2 mouse cellular contexts compared by ENCODE assay signal in genomic region chr4:98923568-98924070, GRCm38 (mm10).
TF ChIP-seq lines count a peak whose summit lies in the region.

Gene Usp1, plus strand, starts transcription at chr4:98923810.

TF ChIP-seq in CH12.LX, 34 proteins besides CTCF, POLR2A, EP300 and RAD21 (continued from another document):
- TF ChIP-seq UBTF (IDR thresholded peaks at IDR 0.05; ENCODE audit: low read depth, low read length) (no peak), USF1 (IDR thresholded peaks at IDR 0.05; ENCODE audit: low read depth, low read length) (no peak), GABPA (IDR thresholded peaks at IDR 0.05; ENCODE audit: insufficient replicate concordance, low read depth, low read length) (no peak), TCF12 (IDR thresholded peaks at IDR 0.05; ENCODE audit: low read depth, low read length) (peak; percentile 75), KAT2A (IDR thresholded peaks at IDR 0.05; ENCODE audit: insufficient replicate concordance, low read length) (peak; percentile 79; the same call in 1 of the 2 replicates), JUN (IDR thresholded peaks at IDR 0.05; ENCODE audit: insufficient read depth, low read depth, low read length) (no peak), ZNF384 (IDR thresholded peaks at IDR 0.05; ENCODE audit: low read depth, low read length) (peak; percentile 97), TBP (conservative IDR thresholded peaks at IDR 0.05; ENCODE audit: low read depth, low read length) (peak; percentile 60; the same call in 1 of the 2 replicates), NRF1 (IDR thresholded peaks at IDR 0.05; ENCODE audit: low read depth, low read length) (peak; percentile 78), MAX (IDR thresholded peaks at IDR 0.05; ENCODE audit: low read length) (peak; percentile 99), HCFC1 (IDR thresholded peaks at IDR 0.05; ENCODE audit: low read depth, low read length) (peak; percentile 77), MXI1 (IDR thresholded peaks at IDR 0.05; ENCODE audit: low read depth, low read length) (peak; percentile 68; the same call in 1 of the 2 replicates), SIN3A (IDR thresholded peaks at IDR 0.05; ENCODE audit: low read length) (peak; percentile 71; the same call in 1 of the 2 replicates), USF2 (conservative IDR thresholded peaks at IDR 0.05; ENCODE audit: low read depth, low read length) (no peak), SMC3 (IDR thresholded peaks at IDR 0.05; ENCODE audit: low read depth, low read length) (no peak), E2F4 (IDR thresholded peaks at IDR 0.05; ENCODE audit: insufficient replicate concordance, low read depth, low read length) (0 out of 2 replicates have a peak, but pooled peaks have one; percentile 70), ZKSCAN1 (IDR thresholded peaks at IDR 0.05; ENCODE audit: borderline replicate concordance, low read depth, low read length) (no peak), ELF1 (IDR thresholded peaks at IDR 0.05; ENCODE audit: low read depth, low read length) (no peak), NELFE (IDR thresholded peaks at IDR 0.05; ENCODE audit: low read depth, low read length) (peak; percentile 65), ETS1 (conservative IDR thresholded peaks at IDR 0.05; ENCODE audit: low read depth, low read length) (no peak)

TF ChIP-seq in MEL, 35 proteins besides CTCF, POLR2A, EP300 and RAD21 (continued from another document):
- TF ChIP-seq MAX (IDR thresholded peaks at IDR 0.05; ENCODE audit: low read length): peak; percentile 99
- no peak for TF ChIP-seq TAL1 (IDR thresholded peaks at IDR 0.05; ENCODE audit: low read length)
- TF ChIP-seq JUND (IDR thresholded peaks at IDR 0.05; ENCODE audit: low read depth, low read length): no peak
- TF ChIP-seq KAT2A (conservative IDR thresholded peaks at IDR 0.05; ENCODE audit: low read depth, low read length): peak; percentile 5; the same call in 1 of the 2 replicates
- TF ChIP-seq ZC3H11A (IDR thresholded peaks at IDR 0.05; ENCODE audit: low read depth, low read length): no peak
- peak; percentile 81 for TF ChIP-seq HCFC1 (IDR thresholded peaks at IDR 0.05; ENCODE audit: low read depth, low read length)
- TF ChIP-seq TBP (IDR thresholded peaks at IDR 0.05; ENCODE audit: low read depth, low read length): no peak
- no peak for TF ChIP-seq BHLHE40 (IDR thresholded peaks at IDR 0.05; ENCODE audit: borderline replicate concordance, low read depth, low read length)
- TF ChIP-seq SMC3 (IDR thresholded peaks at IDR 0.05; ENCODE audit: low read depth, low read length): no peak
- TF ChIP-seq ZMIZ1 (IDR thresholded peaks at IDR 0.05; ENCODE audit: low read depth, low read length): 0 out of 2 replicates have a peak, but pooled peaks have one; percentile 4
- TF ChIP-seq UBTF (IDR thresholded peaks at IDR 0.05; ENCODE audit: borderline replicate concordance, insufficient read depth, low read depth, low read length): 0 out of 2 replicates have a peak, but pooled peaks have one; percentile 30
- TF ChIP-seq MAZ (IDR thresholded peaks at IDR 0.05; ENCODE audit: low read depth, low read length): no peak
- no peak for TF ChIP-seq ZKSCAN1 (IDR thresholded peaks at IDR 0.05; ENCODE audit: low read depth, low read length)
- peak; percentile 76 for TF ChIP-seq NELFE (IDR thresholded peaks at IDR 0.05; ENCODE audit: low read depth, low read length)
- TF ChIP-seq ETS1 (IDR thresholded peaks at IDR 0.05; ENCODE audit: low read depth, low read length): 0 out of 2 replicates have a peak, but pooled peaks have one; percentile 44
- TF ChIP-seq GATA1 (IDR thresholded peaks at IDR 0.05; ENCODE audit: low read depth, low read length): no peak
- no peak for TF ChIP-seq USF2 (IDR thresholded peaks at IDR 0.05; ENCODE audit: borderline replicate concordance in 1 of 2, insufficient read depth in 1 of 2, low read depth in 1 of 2, low read length in 2 of 2)
- TF ChIP-seq E2F4 (IDR thresholded peaks at IDR 0.05; ENCODE audit: borderline replicate concordance, low read depth, low read length): peak; percentile 78
- no peak for TF ChIP-seq RCOR1 (IDR thresholded peaks at IDR 0.05; ENCODE audit: low read depth, low read length)
- peak; percentile 27; the same call in 1 of the 2 replicates for TF ChIP-seq MXI1 (IDR thresholded peaks at IDR 0.05; ENCODE audit: low read depth, low read length)
- peak; percentile 66; the same call in 1 of the 2 replicates for TF ChIP-seq MYC (IDR thresholded peaks at IDR 0.05; ENCODE audit: low read depth, low read length)
- no peak for TF ChIP-seq CHD2 (IDR thresholded peaks at IDR 0.05; ENCODE audit: low read length)
- no peak for TF ChIP-seq USF1 (IDR thresholded peaks at IDR 0.05; ENCODE audit: low read depth, low read length)
